Mouse (Mus musculus): Measurements from ENCODE around the gene Gm21915.

Gm21915 gene

DNA sequence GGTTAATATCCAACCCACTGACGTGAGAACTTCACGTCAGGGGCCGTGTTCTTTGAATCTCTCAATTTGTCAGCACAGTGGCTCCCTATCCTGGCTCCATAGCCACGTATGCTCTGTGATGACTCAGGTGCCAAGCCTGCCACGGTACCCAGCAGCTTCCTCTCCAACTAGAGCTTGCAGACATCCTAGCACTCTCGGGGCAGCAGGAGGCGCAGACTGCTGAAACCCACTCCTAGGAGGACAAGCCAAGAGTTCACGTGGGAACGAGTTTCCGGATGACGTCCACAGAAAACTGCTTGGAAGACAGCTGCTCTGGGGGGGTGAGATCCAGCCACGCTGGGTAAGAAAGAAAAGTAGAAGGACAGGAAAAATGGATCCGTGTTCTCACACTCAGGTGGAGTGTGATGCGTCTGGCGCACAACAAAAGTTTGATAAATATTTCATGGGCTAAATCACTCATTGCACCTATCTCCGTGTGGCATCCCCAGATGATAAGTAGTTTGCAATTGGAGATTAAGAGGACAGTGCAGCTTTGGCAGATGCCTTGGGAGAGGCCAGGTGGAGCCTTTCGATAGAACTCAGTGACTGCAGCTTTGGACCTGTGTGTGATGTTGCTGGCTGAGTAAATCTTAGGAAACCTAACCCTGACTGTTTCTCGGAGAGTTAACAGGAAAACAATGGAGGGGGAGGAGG, 46.9 kb downstream of the Gm21915 start:
- no peak for DNase-seq (ENCODE audit: low spot score)

DNA sequence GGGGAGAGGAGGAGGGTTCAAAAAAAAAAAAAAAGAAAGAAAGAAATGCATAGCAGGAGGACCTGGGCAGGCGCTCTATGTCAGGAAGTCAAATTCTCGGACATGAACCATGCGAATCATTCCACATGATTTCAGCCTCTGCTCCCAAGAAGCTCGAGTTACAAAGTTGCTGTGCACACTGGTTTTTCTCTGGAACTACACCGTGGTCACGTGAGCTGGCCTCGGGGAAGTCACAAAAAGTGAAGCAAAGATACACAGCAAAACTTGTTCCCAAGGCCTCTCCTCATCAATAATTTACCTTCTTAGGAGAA, 47.4 kb downstream of the Gm21915 start:
- DNase-seq (ENCODE audit: low spot score): no peak

Data from MN1 (cell line).